Mouse (Mus musculus): Measurements from ENCODE around the gene Ralgds.

DNA sequence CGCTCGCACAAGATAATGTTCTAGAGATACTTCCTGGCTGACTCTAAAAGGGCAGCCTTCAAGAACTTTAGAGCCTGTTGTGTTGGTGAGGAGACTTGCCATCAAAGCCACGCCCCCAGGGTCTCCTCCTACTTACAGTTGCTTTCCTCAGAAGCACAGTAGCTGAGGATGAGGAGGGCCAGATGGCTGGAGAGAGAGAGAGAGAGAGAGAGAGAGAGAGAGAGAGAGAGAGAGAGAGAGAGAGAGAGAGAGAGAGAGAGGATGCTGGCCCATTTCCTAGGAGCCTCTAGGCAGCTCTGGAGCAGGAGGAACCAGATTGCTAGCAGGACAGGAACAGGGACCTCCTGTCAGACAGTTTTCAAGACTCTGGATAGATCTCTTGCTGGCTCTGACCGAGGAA is 23.2 kb downstream of the Ralgds start:
- TF ChIP-seq CTCF (IDR thresholded peaks at IDR 0.05; ENCODE audit: insufficient read depth, low read depth, low read length) = no peak
- no peak for TF ChIP-seq POLR2A (IDR thresholded peaks at IDR 0.05; ENCODE audit: insufficient read depth, low read depth, low read length)
